Mouse (Mus musculus): Measurements from ENCODE around the gene Mybbp1a. TPM values are rescaled to one million over a fixed set of nuclear protein-coding genes. Genes with fewer than 3 reads are reported as not detected.

Mybbp1a gene
- polyA plus RNA-seq, 1 experiment: 48.1 TPM

DNA sequence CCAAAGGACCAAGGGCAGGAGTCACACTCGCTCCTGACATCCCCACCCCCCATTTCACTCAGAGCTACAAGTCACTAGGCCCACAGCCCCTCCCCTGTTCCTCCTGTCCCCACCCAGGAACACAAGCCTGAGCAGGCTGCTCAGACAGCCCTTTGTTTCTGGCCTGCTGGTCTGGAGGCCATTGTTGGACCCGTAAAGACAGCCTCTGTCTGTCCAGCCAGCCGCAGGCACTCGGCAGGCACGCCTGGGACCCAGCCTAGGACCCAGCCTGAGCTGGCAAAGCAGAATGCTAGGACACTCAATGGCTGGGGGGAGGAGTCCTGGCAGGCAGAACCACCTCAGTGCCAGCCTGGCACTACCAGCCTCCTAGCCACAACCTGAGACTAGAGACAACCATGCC, 14.5 kb downstream of the Mybbp1a start:
- Histone ChIP-seq H3K4me1 (ENCODE audit: control insufficient read depth, insufficient read depth, low read length) (no peaks in the 10 kb centered on the region), H3K4me3 (ENCODE audit: insufficient read depth, low read length) (no peak overlapping the region), H3K27ac (ENCODE audit: insufficient read depth, low read length) (peak overlapping the region; percentile 85)
- TF ChIP-seq POLR2A (IDR thresholded peaks at IDR 0.05; ENCODE audit: extremely low read depth, insufficient read depth, low read length) (no peak), CTCF (IDR thresholded peaks at IDR 0.05; ENCODE audit: extremely low read depth, insufficient read depth, low read length) (no peak)

DNA sequence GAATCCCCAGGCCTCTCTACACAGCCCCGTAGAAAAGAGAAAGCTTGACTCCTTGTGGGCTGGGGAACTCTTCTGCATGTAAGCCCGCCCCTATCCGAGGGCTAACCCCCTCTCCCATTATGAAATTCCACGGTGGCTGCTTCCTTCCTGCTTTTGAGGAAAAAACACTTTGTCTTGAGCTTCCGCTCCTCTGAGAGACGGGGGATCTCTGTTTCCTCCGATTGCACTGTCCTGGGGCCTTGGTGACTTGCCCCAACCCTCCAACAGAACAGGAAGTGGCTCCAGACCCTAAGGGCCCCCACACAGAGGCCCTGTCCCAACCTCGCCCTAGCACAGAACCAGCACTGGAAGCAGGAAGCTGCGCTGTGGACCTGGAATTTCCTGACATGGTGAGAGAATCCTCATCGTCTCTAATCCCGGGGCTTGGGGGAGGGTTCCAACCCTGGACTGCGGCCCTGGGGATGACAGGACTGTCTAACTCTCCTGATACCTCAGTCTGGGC, 16.9 kb downstream of the Mybbp1a start:
- Histone ChIP-seq H3K4me3 (ENCODE audit: insufficient read depth, low read length) (no peak overlapping the region), H3K4me1 (ENCODE audit: control insufficient read depth, insufficient read depth, low read length) (no peaks in the 10 kb centered on the region), H3K27ac (ENCODE audit: insufficient read depth, low read length) (peak overlapping the region; percentile 57)
- TF ChIP-seq POLR2A (IDR thresholded peaks at IDR 0.05; ENCODE audit: extremely low read depth, insufficient read depth, low read length) (no peak), CTCF (IDR thresholded peaks at IDR 0.05; ENCODE audit: extremely low read depth, insufficient read depth, low read length) (no peak)

DNA sequence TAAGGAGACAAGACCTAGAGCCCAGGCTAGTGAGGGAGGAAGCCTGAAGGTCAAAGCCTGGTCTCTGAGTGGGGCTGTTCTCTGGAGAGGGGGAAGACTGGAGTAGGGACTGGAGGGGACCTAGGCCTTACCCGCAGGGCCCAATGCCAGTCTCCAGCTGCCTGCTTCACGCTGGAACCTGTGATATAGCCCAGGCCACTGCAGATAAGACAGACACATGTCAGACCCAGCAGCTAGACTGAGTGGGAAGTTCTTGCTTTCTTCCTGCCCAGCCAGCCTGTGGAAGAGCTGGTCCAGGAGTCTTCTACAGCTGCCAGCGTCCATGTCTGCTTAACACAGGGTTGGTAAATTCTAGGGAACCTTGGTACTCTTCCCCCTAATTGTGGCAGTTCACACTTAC, 17.3 kb downstream of the Mybbp1a start:
- H3K4me3 ChIP-seq (ENCODE audit: insufficient read depth, low read length): no peak overlapping the region
- TF ChIP-seq CTCF (IDR thresholded peaks at IDR 0.05; ENCODE audit: extremely low read depth, insufficient read depth, low read length): no peak
- no peak for TF ChIP-seq POLR2A (IDR thresholded peaks at IDR 0.05; ENCODE audit: extremely low read depth, insufficient read depth, low read length)
- H3K4me1 ChIP-seq (ENCODE audit: control insufficient read depth, insufficient read depth, low read length): no peaks in the 10 kb centered on the region
- H3K27ac ChIP-seq (ENCODE audit: insufficient read depth, low read length): peak overlapping the region; percentile 57; the same call in 1 of the 2 replicates

DNA sequence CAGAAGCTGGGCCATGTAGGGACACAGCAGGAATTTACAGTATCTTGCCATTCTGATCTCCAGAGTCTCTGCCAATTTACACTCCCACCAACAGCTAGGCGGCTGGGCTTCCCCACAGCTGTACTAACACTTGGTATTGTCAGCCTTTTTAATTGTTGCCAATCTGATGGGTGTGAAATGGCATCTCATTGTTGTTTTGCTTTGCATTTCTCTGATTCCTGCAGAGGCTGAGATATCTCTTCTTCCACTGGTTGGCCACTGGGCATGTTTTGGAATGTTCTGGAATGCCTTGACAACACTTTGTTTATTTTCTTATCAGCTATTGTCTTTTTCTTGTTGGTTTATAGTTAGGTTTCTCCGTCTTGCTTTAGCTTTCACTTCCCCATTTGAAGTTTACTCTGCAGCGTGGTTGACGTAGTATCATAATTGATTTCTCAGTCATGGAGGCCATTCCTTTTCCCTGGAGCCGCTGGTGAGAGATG, 20.4 kb downstream of the Mybbp1a start:
- TF ChIP-seq POLR2A (IDR thresholded peaks at IDR 0.05; ENCODE audit: extremely low read depth, insufficient read depth, low read length) (no peak), CTCF (IDR thresholded peaks at IDR 0.05; ENCODE audit: extremely low read depth, insufficient read depth, low read length) (no peak)
- no peak overlapping the region for H3K4me3 ChIP-seq (ENCODE audit: insufficient read depth, low read length)
- no peak overlapping the region for H3K27ac ChIP-seq (ENCODE audit: insufficient read depth, low read length)
- no peaks in the 10 kb centered on the region for H3K4me1 ChIP-seq (ENCODE audit: control insufficient read depth, insufficient read depth, low read length)

DNA sequence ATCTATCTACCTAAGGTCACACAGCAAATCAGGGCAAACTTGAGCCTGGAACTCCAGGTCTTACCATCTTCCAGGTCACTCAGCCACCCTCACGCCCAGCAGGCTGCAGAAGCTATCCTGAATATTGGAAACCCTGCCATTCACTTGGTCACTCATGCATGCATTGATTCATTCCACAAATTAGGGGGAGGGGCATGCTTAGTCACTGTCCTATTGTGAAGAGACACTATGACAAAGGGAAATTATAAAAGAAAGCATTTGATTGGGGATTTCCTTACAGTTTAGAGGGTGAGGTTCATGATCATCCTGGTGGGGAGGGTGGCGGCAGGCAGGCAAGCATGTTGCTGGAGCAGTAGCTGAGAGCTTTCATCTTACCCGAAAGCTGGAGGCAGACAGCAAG, 23.7 kb downstream of the Mybbp1a start:
- Histone ChIP-seq H3K4me1 (ENCODE audit: control insufficient read depth, insufficient read depth, low read length) (peaks cover 6% of the 10 kb centered on the region), H3K4me3 (ENCODE audit: insufficient read depth, low read length) (no peak overlapping the region), H3K27ac (ENCODE audit: insufficient read depth, low read length) (no peak overlapping the region)
- TF ChIP-seq CTCF (IDR thresholded peaks at IDR 0.05; ENCODE audit: extremely low read depth, insufficient read depth, low read length) (no peak), POLR2A (IDR thresholded peaks at IDR 0.05; ENCODE audit: extremely low read depth, insufficient read depth, low read length) (no peak)

DNA sequence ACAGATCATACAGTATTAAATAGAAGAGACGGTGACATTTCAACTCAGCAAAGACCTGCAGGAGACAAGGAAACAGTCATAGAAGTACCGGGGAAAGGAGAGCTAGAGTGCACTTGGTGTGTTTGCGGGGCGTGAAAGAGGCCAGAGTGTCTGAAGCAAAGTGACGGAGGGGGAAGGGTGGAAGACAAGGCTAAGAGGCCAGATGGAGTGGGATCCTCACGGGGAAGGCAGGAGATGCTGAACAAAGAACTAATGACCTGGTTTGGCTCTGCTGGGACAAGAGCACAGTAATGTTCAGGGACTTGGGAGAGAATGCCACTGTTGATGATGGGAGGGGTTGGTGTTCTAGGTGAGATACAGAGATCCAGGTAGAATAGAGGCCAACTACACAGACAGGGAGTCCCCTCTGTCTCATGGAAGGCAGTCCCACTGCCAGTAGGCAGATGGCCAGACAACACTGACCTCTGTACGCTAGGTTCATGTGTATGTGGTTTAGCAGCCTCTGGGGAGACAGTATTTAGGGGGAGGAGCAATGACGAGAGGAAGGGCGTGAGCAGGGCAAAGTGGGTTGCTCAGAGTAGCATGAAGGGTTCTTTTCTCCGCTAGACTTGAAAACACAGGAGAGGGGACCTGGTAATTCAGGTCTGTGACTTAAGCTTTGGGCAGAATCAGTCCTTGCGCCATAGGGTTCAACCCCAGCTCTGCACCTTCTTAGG, 25.0 kb downstream of the Mybbp1a start:
- Histone ChIP-seq H3K27ac (ENCODE audit: insufficient read depth, low read length) (no peak overlapping the region; the same call in 1 of the 2 replicates), H3K4me1 (ENCODE audit: control insufficient read depth, insufficient read depth, low read length) (peaks cover 12% of the 10 kb centered on the region), H3K4me3 (ENCODE audit: insufficient read depth, low read length) (no peak overlapping the region)
- TF ChIP-seq CTCF (IDR thresholded peaks at IDR 0.05; ENCODE audit: extremely low read depth, insufficient read depth, low read length) (no peak), POLR2A (IDR thresholded peaks at IDR 0.05; ENCODE audit: extremely low read depth, insufficient read depth, low read length) (no peak)

DNA sequence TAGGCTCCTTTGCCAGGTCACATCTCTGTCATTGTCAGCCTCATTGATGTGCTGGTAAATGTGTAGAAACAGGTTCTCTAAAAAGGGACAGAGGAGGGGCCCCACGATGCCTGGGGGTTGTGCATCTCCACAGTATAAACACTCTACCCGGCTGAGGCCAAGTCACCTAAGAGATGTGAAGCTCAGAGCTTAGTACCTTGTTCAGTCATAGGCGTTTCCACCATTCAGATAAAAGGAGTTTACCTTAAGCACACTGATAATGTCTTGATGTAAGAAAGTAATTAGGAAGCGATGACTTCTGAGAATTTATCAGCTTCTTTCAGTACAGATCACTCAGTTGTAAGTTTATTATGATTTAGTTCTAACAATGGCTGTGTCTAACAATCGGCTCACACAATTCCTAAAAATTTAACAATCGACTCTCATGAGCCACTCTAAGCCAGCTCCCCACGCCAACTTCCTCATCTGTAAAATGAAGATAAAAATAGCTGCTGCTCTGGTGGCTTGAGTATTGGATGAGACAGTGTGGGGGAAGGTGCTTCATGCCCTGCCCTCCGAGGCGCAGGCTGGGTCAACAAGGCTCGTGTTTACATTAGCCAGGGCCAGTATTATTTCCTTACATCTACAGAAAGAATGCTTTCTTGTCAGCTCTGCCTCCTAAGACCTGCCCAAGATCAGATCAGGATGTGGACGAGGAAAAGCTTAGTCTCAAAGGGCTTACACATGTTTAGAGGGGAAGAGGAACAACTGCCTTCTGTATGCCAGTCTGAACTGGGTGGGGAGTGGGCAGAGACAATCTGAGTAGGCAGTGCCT, 25.7 kb downstream of the Mybbp1a start:
- Histone ChIP-seq H3K27ac (ENCODE audit: insufficient read depth, low read length) (no peak overlapping the region; the same call in 1 of the 2 replicates), H3K4me1 (ENCODE audit: control insufficient read depth, insufficient read depth, low read length) (peaks cover 12% of the 10 kb centered on the region), H3K4me3 (ENCODE audit: insufficient read depth, low read length) (no peak overlapping the region)
- no peak for TF ChIP-seq POLR2A (IDR thresholded peaks at IDR 0.05; ENCODE audit: extremely low read depth, insufficient read depth, low read length)
- TF ChIP-seq CTCF (IDR thresholded peaks at IDR 0.05; ENCODE audit: extremely low read depth, insufficient read depth, low read length): no peak

DNA sequence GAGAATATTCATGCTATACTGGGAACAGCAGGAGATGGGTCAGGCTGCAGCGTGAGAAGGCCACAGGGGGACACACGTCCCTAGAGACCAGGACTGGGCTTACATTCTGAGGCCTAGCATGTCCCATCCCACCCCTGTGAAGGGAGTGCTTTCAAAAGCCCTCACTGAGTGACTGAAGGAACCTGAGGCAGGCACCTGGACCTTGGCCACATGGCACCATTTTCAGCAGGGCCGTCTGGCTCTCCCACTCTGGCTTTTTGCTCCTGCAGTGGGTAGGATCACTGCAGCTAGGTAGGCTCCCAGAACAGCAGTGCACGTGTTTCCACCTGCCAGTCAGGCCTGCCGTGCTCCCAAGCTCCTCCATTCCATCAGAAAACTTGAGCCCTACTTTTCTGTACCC, 27.4 kb downstream of the Mybbp1a start:
- peaks cover 12% of the 10 kb centered on the region for H3K4me1 ChIP-seq (ENCODE audit: control insufficient read depth, insufficient read depth, low read length)
- TF ChIP-seq POLR2A (IDR thresholded peaks at IDR 0.05; ENCODE audit: extremely low read depth, insufficient read depth, low read length): no peak
- TF ChIP-seq CTCF (IDR thresholded peaks at IDR 0.05; ENCODE audit: extremely low read depth, insufficient read depth, low read length): no peak
- H3K4me3 ChIP-seq (ENCODE audit: insufficient read depth, low read length): no peak overlapping the region
- H3K27ac ChIP-seq (ENCODE audit: insufficient read depth, low read length): 0 out of 2 replicates have a peak overlapping the region, but pooled peaks have one; percentile 13

DNA sequence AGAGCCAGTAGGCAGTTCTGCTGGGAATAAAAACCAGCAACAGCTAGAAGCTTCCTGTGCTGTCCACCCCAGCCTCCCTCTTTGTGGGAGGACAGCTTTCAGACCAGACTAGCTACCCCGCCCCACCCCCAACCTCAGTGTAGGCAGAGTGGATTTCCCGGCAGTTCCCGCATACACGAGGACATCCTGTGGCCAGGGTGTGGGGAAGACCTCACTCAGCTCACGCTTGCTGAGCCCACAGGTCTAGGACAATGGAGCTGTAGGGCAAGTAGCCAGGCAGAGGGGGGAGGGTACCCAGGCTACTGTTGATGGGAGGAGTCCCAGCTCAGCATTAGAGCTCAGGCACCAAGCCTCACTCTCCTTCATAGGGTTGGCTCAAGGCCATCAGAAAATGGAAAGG, 28.1 kb downstream of the Mybbp1a start:
- H3K4me1 ChIP-seq (ENCODE audit: control insufficient read depth, insufficient read depth, low read length): peaks cover 12% of the 10 kb centered on the region
- no peak overlapping the region for H3K4me3 ChIP-seq (ENCODE audit: insufficient read depth, low read length)
- H3K27ac ChIP-seq (ENCODE audit: insufficient read depth, low read length): 0 out of 2 replicates have a peak overlapping the region, but pooled peaks have one; percentile 13
- no peak for TF ChIP-seq CTCF (IDR thresholded peaks at IDR 0.05; ENCODE audit: extremely low read depth, insufficient read depth, low read length)
